Mouse (Mus musculus) G1E (cell line): ENCODE measurements around the gene Sh3kbp1.

Experiments
- CTCF ChIP-seq: IDR thresholded peaks from 2 replicates; pipeline ENCODE4 v1.5.1; 2012; ENCODE audit warnings: low read depth, low read length, inconsistent platforms, mixed read lengths
- GATA1 ChIP-seq: IDR thresholded peaks from 2 replicates; pipeline ENCODE4 v1.6.1; 2012; ENCODE audit warnings: borderline replicate concordance, low read length, inconsistent platforms, mixed read lengths
- TAL1 ChIP-seq: conservative IDR thresholded peaks from 2 replicates; pipeline ENCODE4 v1.6.1; 2012; ENCODE audit warnings: low read depth, low read length, inconsistent platforms, mixed read lengths

- TF ChIP-seq CTCF, result no peak
- no peak for TF ChIP-seq TAL1
- TF ChIP-seq GATA1, result no peak
Measured at GRCm38 (mm10) chrX:159963273-159963672, 336.2 kb downstream of the Sh3kbp1 start.
